Mouse (Mus musculus): ENCODE data around the gene Sln. TPM values are rescaled to one million over a fixed set of nuclear protein-coding genes. Genes with fewer than 3 reads are reported as not detected.

Gene Sln
- total RNA-seq, 2 experiments from 2014 or later: not detected

GRCm38 (mm10) chr9:53903215-53903842 is 53.4 kb downstream of the Sln start:
- DNase-seq: no peak
- intact Hi-C loops (cut with DNase I): no loop called here

Other genes with a start within 250 kb of the Sln start
- 100 to 1,000 TPM; 137 to 153 TPM for gene Acat1, start 239.8 kb upstream of the Sln start, total RNA-seq (2021)
- 10 to 100 TPM; 51.7 to 53.5 TPM for gene Cul5, start 180.2 kb upstream of the Sln start, total RNA-seq (2021)
- 1 to 10 TPM; 2.0 to 2.1 TPM for gene Rab39, start 143.9 kb upstream of the Sln start, total RNA-seq (2021)
- gene Slc35f2, start 78.6 kb upstream of the Sln start, total RNA-seq (2021): 10 to 100 TPM; 13.1 to 14.1 TPM
- 100 to 1,000 TPM; 135 to 150 TPM for gene Elmod1, start 125.1 kb downstream of the Sln start, total RNA-seq (2021)
- gene Tnfaip8l3, start 218.2 kb downstream of the Sln start, total RNA-seq (2021): 1 to 10 TPM; 2.9 to 4.0 TPM